Mouse (Mus musculus): Measurements from ENCODE around the gene Meltf.
"Not testable (repeated sequence)": the region's sequence is repeated elsewhere in the genome, so short reads cannot be mapped to it uniquely, and the experiment has no call there.

Meltf gene

DNA sequence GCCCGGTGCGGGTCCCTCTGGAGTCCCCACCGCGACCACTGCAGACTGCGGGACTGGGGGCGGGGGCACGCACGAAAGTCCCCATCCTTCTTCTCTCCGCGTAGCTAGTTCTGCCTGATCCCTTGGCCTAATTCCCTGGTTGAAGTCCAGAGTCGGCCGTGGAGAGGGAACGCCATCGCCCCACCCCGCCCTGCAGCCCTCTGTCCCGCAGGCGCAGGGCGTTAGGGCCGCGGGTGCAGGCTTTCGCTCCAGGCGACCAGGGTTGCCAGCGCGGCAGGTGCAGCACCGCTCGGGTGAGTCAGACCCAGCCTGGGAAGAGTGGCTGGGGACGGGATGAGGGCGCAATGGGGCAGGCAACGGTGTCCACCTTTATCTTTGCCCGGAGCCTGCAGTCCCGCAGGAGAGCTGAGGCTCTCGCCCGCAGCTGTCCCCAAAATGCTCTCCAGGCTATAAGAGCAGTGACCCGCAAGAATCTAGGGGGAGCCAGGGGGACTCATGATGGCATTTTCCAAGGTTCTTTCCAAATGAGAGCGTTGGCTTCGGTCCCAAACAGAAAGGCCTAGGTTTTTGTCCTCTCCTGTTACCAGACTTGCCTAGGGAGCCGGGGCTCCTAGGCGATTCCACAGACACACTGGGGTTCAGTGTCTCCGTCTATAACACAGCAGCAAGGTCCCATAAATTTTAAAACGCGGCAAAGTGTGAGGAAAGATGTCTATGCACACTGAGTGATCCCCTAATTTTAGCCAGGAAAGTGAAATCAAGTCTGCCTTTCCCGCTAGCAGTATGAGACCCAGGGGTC lies 55.3 kb downstream of the Meltf start, which contains the start of gene Pigz:
Gene Pigz (plus strand): TSS at position 101 of the 799 bp plus-strand sequence.
- DNase-seq (ENCODE audit: low read depth, low spot score): peak; percentile 54

DNA sequence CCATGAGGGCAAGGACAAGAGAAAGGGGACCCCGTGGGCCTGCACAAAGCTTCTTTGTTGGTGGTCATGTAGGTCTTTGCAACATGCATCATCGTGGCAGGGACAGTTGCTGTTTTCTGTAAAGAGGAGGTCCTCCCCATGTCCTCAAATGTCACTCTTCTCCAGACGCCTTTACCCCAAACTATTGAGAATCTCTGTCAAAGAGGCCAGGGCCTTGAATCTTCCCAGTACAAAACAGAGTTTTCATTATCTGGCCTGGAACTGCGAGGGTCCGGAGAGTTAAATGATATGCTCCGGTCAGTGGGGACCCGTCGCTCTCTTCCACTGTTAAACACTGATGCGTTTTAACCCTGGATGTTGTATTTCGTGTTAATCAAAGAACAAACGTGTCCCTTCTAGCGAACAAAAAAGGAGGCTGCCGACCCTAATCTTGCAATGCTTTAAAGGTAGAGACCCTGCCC lies 56.0 kb downstream of the Meltf start:
- DNase-seq (ENCODE audit: low read depth, low spot score): no peak

DNA sequence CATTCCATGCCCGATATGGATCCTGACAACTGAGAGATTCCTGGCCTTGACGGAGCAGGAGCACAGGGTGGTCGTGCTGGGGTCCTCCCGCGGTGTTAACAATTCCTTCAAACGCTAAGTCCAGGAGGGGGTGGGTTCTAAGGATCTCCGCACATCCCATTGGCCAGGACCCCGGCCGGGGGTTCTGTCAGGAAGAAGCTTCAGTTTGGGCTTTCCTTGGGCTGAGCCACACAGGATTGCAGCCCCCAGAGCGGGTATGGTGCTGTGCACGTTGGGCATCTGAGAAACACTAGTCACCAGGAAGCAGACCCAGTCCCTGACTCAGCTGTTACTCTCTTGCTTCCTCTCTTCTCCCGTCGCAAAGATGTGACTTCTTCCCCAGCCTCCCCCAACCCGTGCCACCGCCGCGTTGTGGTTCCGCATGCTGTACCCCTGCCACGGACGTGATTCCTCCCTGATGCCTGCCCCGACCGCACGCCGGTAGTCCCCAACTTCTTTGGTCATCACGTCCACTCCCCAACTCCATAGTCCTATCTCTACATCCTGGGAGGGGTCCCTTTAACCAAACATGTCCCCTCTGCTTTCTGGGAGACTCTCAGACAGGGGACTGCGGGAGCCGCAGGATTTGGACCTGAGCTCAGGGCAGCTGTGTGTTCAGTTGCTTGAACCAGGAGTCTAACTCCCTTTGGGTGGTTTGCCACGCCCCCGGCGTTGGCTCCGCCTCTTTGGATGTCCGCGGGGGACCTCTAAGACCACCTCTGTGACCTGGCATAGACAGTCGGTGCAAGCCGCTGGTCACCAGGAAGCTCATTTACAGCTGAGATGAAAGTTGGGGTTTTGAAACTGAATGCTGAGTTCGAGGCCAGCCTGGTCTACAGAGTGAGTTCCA lies 56.7 kb downstream of the Meltf start:
- peak; percentile 55 for DNase-seq (ENCODE audit: low read depth, low spot score)

DNA sequence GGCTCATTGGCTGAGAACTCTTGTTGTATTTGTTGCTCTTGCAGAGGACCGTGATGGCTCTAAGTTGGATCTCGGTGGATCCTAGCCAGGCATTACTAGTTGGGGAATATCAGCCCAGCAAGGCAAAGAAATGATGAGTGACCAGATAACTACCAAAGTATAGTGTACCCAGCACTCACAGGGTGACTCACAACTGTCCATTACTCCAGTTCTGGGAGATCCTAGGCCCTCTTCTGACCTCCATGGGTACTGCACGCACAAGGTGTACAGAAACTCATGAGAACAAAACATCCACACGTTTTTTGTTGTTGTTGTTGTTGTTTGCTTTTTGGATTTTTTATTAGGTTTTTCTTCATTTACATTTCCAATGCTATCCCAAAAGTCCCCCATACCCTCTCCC lies 58.0 kb downstream of the Meltf start:
- DNase-seq (ENCODE audit: low read depth, low spot score): no peak

DNA sequence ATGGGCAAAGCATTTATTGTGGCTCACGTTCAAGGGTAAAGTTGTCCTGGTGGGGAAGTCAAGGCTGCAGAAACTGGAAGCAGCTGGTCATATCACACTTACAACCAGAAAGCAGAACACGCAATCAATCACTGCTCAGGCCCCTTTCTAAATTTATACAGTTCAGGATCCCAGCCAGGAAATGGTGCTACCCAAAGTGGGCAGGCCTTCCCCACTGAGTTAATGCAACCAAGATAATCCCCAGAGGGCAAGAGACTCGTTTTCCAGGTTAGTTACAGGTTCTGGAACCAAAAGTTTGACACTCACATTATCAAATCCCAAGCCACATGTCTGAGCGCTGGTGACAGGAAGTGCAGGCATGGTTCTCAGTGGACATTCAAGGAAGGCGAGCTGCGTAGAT lies 60.2 kb downstream of the Meltf start:
- no peak for DNase-seq (ENCODE audit: low read depth, low spot score)

DNA sequence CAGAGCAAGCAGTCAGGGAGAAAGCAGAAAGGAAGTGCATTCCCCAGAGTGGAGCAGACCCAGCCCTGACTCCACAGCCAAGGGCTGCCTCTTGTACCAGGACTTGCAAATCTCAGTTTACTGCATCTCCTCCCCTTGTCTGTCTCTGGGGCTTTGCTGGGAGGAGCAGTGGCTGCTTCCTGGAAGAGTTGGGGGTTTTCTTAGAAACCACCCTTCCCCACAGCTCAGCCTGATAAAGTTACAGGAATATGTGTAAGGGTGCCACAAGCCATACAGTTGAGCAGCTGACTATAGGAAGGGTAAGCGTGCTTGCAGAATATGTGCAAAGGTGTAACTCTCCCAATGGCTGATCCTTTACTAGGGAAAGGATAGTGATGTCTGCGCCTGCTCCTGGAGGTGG lies 62.0 kb downstream of the Meltf start:
- DNase-seq (ENCODE audit: low read depth, low spot score): no peak

DNA sequence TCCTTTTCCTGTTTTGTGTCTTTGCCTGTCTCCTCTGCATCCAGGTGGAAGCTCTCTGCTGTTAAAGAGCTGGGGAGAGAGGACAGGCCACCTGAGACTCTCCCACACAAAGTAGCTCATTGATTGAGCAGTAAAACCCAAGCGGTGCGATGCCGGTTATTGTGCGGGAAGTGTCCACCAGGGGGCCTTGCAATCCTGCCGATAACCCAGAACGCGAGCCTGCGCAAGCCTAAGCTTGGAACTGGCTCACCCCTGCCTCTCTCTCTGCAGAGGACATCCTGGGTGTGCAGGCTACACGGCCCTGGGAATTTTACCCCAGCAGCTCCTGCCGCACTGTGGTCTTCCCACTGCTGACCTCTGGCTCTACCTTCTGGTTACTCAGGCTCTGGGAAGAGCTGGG lies 65.4 kb downstream of the Meltf start:
- peak; percentile 91 for DNase-seq (ENCODE audit: low read depth, low spot score)

DNA sequence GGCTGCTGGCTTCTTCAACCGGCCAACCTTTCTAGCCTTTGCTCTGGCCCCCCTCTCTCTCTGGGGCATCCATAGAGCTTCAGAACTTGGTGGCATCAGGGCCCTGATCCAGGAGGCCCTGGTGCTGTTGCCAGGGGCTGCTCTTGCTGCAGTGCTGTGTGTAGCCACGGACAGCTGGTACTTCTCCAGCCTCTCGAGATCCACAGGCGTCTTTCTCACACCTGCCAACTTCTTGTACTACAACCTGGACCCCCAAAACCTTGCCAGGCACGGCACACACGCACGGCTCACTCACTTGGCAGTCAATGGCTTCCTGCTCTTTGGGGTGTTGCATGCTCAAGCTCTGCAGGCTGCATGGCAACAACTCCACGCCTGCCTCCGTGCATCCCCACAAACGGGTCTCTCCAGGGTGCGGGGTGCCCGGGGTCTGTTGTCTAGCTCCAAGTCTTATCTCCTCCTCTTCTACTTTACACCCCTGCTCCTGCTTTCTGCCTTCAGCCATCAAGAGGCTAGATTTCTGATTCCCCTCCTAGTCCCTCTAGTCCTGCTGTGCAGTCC lies 66.2 kb downstream of the Meltf start:
- DNase-seq (ENCODE audit: low read depth, low spot score): no peak

DNA sequence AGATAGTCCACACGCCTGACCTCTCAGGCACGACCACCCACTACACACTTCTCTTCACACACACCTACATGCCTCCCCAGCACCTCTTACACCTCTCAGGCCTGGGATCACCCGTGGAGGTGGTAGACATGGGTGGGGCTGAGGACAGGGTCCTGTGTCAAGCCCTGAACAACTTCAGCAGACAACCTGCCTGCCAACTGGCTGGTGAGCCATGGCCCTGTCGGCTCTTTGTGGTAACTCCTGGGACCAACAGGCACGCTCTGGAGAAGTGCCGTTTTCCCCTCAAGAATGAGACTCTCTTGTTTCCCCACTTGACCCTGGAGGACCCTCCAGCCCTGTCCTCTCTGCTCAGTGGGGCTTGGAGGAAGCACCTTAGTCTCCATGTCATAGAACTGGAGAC lies 66.8 kb downstream of the Meltf start:
- no peak for DNase-seq (ENCODE audit: low read depth, low spot score)

DNA sequence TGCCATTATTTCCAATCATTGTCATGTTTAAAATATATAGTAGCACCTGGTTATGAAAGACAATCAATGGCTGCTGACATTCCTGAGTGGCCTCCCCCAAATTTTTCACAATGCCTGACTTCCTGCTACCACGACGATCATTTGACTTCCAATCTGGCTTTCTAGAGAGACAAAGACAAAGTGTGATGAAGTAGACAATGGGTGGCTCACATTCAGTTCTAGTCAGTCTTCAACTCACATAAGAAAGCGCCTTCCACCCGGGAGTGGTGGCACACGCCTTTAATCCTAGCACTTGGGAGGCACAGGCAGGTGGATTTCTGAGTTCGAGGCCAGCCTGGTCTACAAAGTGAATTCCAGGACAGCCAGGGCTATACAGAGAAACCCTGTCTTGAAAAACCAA lies 67.4 kb downstream of the Meltf start:
- not testable (repeated sequence) for DNase-seq (ENCODE audit: low read depth, low spot score)

DNA sequence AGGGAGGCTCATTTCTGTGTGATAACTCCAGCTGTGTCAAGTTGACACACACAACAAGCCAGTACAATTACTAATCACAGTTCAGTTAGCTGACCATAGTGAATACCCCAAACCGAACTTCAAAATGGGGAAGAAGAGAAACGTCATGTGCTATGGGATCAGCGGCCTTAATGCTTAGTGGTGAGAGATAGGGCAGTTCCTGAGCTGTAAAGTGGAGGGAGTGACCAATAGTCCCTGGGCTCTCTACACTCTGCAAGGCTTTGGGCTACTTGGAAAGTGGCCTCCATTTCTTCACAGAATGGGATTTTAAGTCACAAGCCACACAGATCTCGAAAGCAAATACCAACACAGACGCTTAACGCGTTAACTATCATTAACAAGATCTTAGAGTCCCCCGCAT lies 68.7 kb downstream of the Meltf start:
- no peak for DNase-seq (ENCODE audit: low read depth, low spot score)

DNA sequence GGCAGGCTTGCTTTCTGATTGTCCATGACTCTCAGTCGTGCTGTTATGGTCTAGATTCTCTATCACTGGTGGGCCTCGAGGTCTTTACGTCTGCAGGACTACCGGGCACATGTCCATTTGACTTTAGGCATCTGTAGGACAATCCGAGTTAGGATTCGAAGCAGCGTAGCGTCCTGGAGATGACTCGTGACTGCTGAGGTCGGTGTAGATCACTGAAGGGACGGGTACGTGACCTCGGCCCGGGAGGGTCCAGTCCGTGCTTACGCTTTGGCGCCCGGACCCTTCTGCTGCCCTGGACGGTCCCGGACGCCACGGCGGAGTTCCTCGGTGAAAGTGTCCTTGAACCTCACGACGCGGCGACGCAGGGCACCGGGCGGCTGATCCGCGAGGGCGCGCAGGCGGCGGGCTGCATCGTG lies 69.3 kb downstream of the Meltf start:
- no peak for DNase-seq (ENCODE audit: low read depth, low spot score)

DNA sequence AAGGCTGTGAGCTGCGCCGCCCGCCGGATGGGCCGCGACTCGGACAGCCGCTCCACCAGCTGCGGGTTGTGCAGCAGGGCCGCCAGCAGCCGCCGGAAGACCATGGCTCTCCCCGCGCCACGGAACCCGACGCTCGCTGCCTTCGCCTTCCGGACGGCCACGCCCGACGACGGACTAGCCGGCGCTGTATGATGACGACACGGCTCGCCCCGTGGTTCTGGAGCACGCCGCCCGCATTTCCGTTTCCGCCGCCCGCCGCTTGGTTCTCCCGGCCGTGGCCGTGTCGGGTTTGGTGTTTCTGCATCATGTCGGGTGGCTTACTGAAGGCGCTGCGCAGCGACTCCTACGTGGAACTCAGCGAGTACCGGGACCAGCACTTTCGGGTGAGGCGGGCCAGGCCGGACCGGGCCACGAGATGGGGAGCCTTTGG lies 69.8 kb downstream of the Meltf start, which contains the start of the genes 0610012G03Rik and Ncbp2:
Gene 0610012G03Rik (minus strand): TSS at position 150 of the 430 bp plus-strand sequence.
Gene Ncbp2 (plus strand): TSS at position 169 of the 430 bp plus-strand sequence.
- peak; percentile 97 for DNase-seq (ENCODE audit: low read depth, low spot score)

Measured in ZHBTc4 (cell line).